Mouse (Mus musculus) adrenal gland, adult (tissue): ENCODE results near the gene Rgs9bp.
"Not testable (repeated sequence)": the region's sequence is repeated elsewhere in the genome, so short reads cannot be mapped to it uniquely, and the experiment has no call there.

Source experiments
- DNase-seq, 2 experiments: peaks; one replicate each; pipeline ENCODE4 v3.0.0; 2022 to 2023; ENCODE audit warnings: low spot score in 1 of 2; ENCODE audit not compliant: inconsistent age in 2 of 2

The Rgs9bp gene

DNA sequence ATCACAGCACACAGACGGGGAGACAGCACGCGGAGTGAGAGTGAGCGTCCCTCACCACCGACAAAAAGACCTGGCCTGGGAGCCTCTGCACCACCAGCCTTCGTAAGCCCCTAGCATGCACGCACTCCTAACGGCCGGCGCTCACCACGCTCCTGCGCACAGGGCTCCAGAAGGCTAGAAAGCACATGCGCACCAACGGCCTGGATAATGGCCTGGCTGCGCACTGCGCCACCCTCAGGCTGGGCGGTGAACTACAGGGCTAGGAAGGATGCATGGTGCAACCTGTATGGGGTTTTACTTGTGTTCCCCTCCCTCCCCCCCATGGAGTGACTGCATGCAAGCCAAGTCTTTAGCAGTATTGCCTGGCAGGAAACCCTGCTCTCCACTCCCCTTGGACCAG lies 47.8 kb downstream of the Rgs9bp start, which contains the start of gene Tdrd12:
Gene Tdrd12 (minus strand): TSS at position 184 of the 400 bp plus-strand sequence.
- no peak for DNase-seq

DNA sequence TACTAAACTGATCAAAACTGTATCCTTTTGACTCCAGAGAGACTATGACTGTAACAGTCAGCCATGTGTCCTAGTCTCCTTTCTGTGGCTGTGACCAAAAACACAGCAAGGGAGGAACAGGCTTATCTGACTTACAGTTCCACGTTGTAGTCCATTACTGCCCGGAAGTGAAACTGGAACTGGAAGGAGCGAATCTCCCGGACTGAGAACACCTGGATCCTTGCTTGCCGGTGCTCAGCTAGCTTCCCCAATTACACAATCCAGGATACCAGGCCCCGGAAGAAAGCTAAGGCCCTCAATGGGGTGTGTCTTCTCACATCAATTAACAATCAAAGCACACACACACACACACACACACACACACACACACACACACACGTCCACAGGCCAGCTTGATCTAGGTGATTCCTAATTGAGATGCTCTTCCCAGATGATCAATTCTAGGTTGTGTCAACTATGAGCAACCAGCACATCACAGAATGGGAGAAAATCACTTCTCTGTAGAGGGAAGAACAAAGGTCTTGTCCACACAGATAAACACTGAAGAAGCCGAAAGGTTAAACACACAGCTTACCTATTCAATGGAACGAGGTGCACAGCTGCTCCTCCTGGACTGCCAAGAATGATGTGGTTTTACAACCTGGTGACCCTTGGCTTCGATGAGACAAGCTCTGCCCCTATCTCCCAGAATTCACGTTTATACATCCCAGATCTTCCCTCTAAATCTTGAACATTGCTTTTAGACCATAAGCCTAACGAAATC lies 49.5 kb downstream of the Rgs9bp start:
- no peak for DNase-seq

GRCm38 (mm10) chr7:35530544-35530943 lies 54.8 kb downstream of the Rgs9bp start:
- DNase-seq = not testable (repeated sequence)

GRCm38 (mm10) chr7:35530026-35530425 lies 55.4 kb downstream of the Rgs9bp start:
- DNase-seq = no peak
